Mouse (Mus musculus): ENCODE measurements around the gene Casz1. TPM values are rescaled to one million over a fixed set of nuclear protein-coding genes. Genes with fewer than 3 reads are reported as not detected.

Gene Casz1
- total and polyA plus RNA-seq, 3 experiments, result 0.02 to 0.27 TPM; not detected in 1

DNA sequence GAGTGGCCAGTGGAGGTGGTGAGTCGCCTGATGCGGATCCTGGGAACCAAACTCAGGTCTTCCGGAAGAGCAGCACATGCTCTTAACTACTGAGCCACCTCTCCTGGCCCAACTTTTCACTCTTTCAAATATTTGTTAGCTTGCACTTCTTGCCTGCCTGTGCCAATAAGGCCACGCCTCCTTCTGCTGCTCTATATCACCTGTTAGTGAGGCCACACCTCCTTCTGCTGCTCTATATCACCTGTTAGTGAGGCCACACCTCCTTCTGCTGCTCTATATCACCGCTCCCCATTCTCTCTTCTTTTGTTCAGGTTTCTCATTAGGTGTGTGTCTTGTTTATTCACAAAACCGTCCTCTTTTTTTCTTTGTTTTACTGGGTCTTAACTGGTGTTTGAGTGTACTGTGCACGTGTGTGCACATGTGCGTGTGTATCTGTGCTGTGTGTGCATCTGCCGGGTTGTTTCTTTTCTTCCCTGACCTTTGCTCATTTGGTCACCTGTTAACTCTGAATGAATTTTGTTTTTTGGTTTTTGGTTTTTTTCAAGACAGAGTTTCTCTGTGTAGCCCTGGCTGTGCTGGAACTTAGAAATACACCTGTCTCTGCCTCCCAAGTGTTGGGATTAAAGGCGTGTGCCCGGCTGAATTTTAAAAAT, 198.3 kb downstream of the Casz1 start:
- no peak for ATAC-seq (ENCODE audit: extremely low read depth, insufficient number of reproducible peaks, low FRiP score, poor library complexity, severe bottlenecking)
- Histone ChIP-seq H3K27me3 (ENCODE audit: insufficient read depth, low read length) (no peaks in the 10 kb centered on the region), H3K4me1 (ENCODE audit: insufficient read depth, low read depth, low read length) (peaks cover 2% of the 10 kb centered on the region; the same call in 1 of the 2 replicates), H3K4me3 (ENCODE audit: low read depth, low read length) (no peak overlapping the region), H3K9me3 (replicated peaks) (peaks cover 5% of the 10 kb centered on the region), H3K36me3 (replicated peaks) (peaks cover 52% of the 10 kb centered on the region)
- DNase-seq (ENCODE audit: low spot score), result no peak
- TF ChIP-seq GATA1 (IDR thresholded peaks at IDR 0.05; ENCODE audit: borderline replicate concordance, low read length) (no peak), GATA2 (IDR thresholded peaks at IDR 0.05; ENCODE audit: borderline replicate concordance, low read depth, low read length) (no peak), CTCF (IDR thresholded peaks at IDR 0.05; ENCODE audit: low read depth, low read length) (no peak), TAL1 (conservative IDR thresholded peaks at IDR 0.05; ENCODE audit: low read depth, low read length) (no peak)

Other genes with a start within 250 kb of the Casz1 start
- gene Exosc10, start 246.0 kb upstream of the Casz1 start, total RNA-seq (2014; fragmentation: Nextera tagmentation), result 133 and 151 TPM in 2 replicates
- 78.0 and 79.7 TPM in 2 replicates for gene Exosc10, start 246.0 kb upstream of the Casz1 start, total RNA-seq (2017)
- gene Exosc10, start 246.0 kb upstream of the Casz1 start, polyA plus RNA-seq (2012), result 48.8 and 55.9 TPM in 2 replicates
- gene Srm, start 212.9 kb upstream of the Casz1 start, total RNA-seq (2014; fragmentation: Nextera tagmentation), result 328 and 436 TPM in 2 replicates
- 37.8 and 39.5 TPM in 2 replicates for gene Srm, start 212.9 kb upstream of the Casz1 start, total RNA-seq (2017)
- gene Srm, start 212.9 kb upstream of the Casz1 start, polyA plus RNA-seq (2012), result 379 and 407 TPM in 2 replicates
- 16.5 and 18.1 TPM in 2 replicates for gene Masp2, start 201.9 kb upstream of the Casz1 start, total RNA-seq (2014; fragmentation: Nextera tagmentation)
- 2.3 and 2.9 TPM in 2 replicates for gene Masp2, start 201.9 kb upstream of the Casz1 start, total RNA-seq (2017)
- gene Masp2, start 201.9 kb upstream of the Casz1 start, polyA plus RNA-seq (2012), result 0.57 and 0.69 TPM in 2 replicates
- gene Tardbp, start 177.4 kb upstream of the Casz1 start, total RNA-seq (2014; fragmentation: Nextera tagmentation), result 296 and 308 TPM in 2 replicates
- 465 and 649 TPM in 2 replicates for gene Tardbp, start 177.4 kb upstream of the Casz1 start, total RNA-seq (2017)
- 26.7 and 59.3 TPM in 2 replicates for gene Tardbp, start 177.4 kb upstream of the Casz1 start, polyA plus RNA-seq (2012)
- not detected in 2 replicates for gene Gm572, start 161.1 kb upstream of the Casz1 start, total RNA-seq (2014; fragmentation: Nextera tagmentation)
- not detected in 2 replicates for gene Gm572, start 161.1 kb upstream of the Casz1 start, total RNA-seq (2017)
- gene Gm572, start 161.1 kb upstream of the Casz1 start, polyA plus RNA-seq (2012), result not detected in 2 replicates